Mouse (Mus musculus) limb, embryonic 14.5 days (tissue): ENCODE measurements around the gene Sympk. TPM values are rescaled to one million over a fixed set of nuclear protein-coding genes. Genes with fewer than 3 reads are reported as not detected.

Experiments
- ATAC-seq: fragments of 200-750 bp; cut with Nextera tagmentation; 2 replicates; pipeline ENCODE4 v1.8.0; 2017; ENCODE audit warnings: low read depth, moderate number of reproducible peaks, moderate TSS enrichment; ENCODE audit not compliant: low FRiP score
- DNase-seq: peaks from one replicate; pipeline ENCODE4 v3.0.0-alpha.2; 2015; ENCODE audit warnings: low spot score
- H3K27ac ChIP-seq: fragments of 300-500 bp; sonication (generic); replicated peaks from 2 replicates; pipeline ENCODE4 v1.5.1; 2014; ENCODE audit warnings: low read depth, mild to moderate bottlenecking, low read length, moderate library complexity, mixed read lengths
- H3K27me3 ChIP-seq: fragments of 300-500 bp; sonication (generic); 2 replicates; pipeline ENCODE4 v1.6.1; 2014; ENCODE audit warnings: low read length, mixed read lengths; ENCODE audit not compliant: control insufficient read depth, insufficient read depth
- H3K36me3 ChIP-seq: fragments of 300-500 bp; sonication (generic); 2 replicates; pipeline ENCODE4 v1.6.1; 2014; ENCODE audit warnings: mild to moderate bottlenecking, low read length, moderate library complexity, mixed read lengths; ENCODE audit not compliant: control insufficient read depth, insufficient read depth
- H3K4me1 ChIP-seq: fragments of 300-500 bp; sonication (generic); 2 replicates; pipeline ENCODE4 v1.6.1; 2014; ENCODE audit warnings: antibody characterized with exemption, low read length, mixed read lengths; ENCODE audit not compliant: control insufficient read depth, insufficient read depth
- H3K4me2 ChIP-seq: fragments of 300-500 bp; sonication (generic); replicated peaks from 2 replicates; pipeline ENCODE4 v1.6.1; 2014; ENCODE audit warnings: low read depth, mild to moderate bottlenecking, low read length, moderate library complexity; ENCODE audit not compliant: severe bottlenecking
- H3K4me3 ChIP-seq: fragments of 300-500 bp; sonication (generic); replicated peaks from 2 replicates; pipeline ENCODE4 v1.5.1; 2014; ENCODE audit warnings: low read length
- H3K9ac ChIP-seq: fragments of 300-500 bp; sonication (generic); 2 replicates; pipeline ENCODE4 v1.6.1; 2014; ENCODE audit warnings: mild to moderate bottlenecking, low read depth, low read length, moderate library complexity; ENCODE audit not compliant: severe bottlenecking
- H3K9me3 ChIP-seq: fragments of 300-500 bp; sonication (generic); 2 replicates; pipeline ENCODE4 v1.6.1; 2016; ENCODE audit warnings: low read length; ENCODE audit not compliant: control insufficient read depth
- POLR2A ChIP-seq: fragments of 200-500 bp; IDR thresholded peaks from 2 replicates; pipeline ENCODE4 v1.8.0; 2012; ENCODE audit warnings: inconsistent platforms, mild to moderate bottlenecking, moderate library complexity, borderline replicate concordance; ENCODE audit not compliant: insufficient read depth, insufficient read length; ENCODE audit errors: extremely low read depth
- WGBS: fragments of 180-500 bp; shearing (Covaris S2); extraction: QIAGEN DNeasy Blood & Tissue Kit; methylation state at CpG from one replicate; pipeline ENCODE4 v1.1.7; 2014; 5-methylcytosine and 5-hydroxymethylcytosine counted together
- polyA plus RNA-seq, 2 experiments: library from polyadenylated mRNA; depleted of rRNA in 1 of 2; stranded (reverse) in 1 of 2; unstranded in 1 of 2; fragments of >200 nt; fragmentation: Nextera tagmentation in 1 of 2; extraction: Ambion mirVana in 1 of 2; gene quantifications; 2 replicates each; pipeline versions ENCODE4 v1.2.1 to v1.2.3; 2012 to 2014

Gene Sympk
- polyA plus RNA-seq, 2 experiments: 23.0 to 97.0 TPM

DNA sequence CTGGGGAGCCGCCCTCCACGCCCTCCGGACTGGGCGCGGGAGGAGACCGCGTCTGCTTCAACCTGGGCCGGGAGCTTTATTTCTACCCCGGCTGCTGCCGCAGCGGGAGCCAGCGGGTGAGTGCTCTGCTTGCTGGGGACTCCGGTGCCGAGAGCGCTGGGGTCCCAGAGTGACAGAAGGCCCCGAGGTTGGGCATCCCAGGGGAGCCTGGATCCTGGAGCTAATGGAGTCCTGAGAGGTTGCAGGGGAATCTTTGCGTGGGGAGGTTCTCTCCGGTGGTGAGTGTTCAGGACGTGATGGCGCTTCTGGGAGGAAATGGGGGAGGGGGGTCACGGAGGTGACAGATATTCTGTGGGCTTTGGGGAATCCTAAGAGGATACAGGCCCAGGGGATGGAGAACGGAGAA lies 52.4 kb downstream of the Sympk start:
- DNase-seq: no peak
- Histone ChIP-seq H3K36me3 (peaks cover 37% of the 10 kb centered on the region), H3K4me3 (peak overlapping the region; percentile 94), H3K9ac (peak overlapping the region; percentile 94), H3K9me3 (no peaks in the 10 kb centered on the region), H3K27ac (peak overlapping the region; percentile 82), H3K27me3 (no peaks in the 10 kb centered on the region), H3K4me2 (peak overlapping the region; percentile 87), H3K4me1 (peaks cover 13% of the 10 kb centered on the region)
- 0% methylated on average over 21 of the region's 22 CpGs for WGBS
- no peak for ATAC-seq
- TF ChIP-seq POLR2A: no peak

- DNase-seq (no peak), ATAC-seq (no peak)
- 75% methylated on average over 14 of the region's 14 CpGs for WGBS
- Histone ChIP-seq H3K9me3 (no peaks in the 10 kb centered on the region), H3K9ac (peak overlapping the region; percentile 94; the same call in 1 of the 2 replicates), H3K27me3 (no peaks in the 10 kb centered on the region), H3K27ac (no peak overlapping the region), H3K4me3 (peak overlapping the region; percentile 94), H3K36me3 (peaks cover 48% of the 10 kb centered on the region), H3K4me2 (peak overlapping the region; percentile 87; the same call in 1 of the 2 replicates), H3K4me1 (peaks cover 14% of the 10 kb centered on the region)
- TF ChIP-seq POLR2A: no peak
These were observed 53.6 kb downstream of the Sympk start for GRCm38 (mm10) chr7:19077761-19078160.

DNA sequence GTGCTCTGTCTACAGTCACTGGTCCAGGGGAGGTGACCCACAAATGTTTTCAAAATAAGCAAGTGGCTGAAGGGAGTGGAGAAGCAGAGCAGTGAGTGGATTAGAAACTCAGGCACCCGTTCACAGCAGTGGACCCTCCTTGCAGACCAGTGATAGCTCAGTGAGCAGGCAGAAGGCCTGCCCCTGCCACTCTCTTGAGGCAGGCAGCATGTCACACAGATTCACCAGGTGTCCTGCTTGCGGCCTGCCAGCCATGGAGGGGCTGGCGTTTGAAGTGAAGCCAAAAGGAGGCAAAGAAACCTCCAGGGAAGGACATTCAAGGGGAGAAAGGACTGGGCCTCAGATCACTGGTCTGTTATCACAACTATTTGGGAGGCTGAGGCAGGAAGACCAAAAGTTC lies 54.6 kb downstream of the Sympk start:
- ATAC-seq (no peak), DNase-seq (no peak)
- Histone ChIP-seq H3K36me3 (peaks cover 52% of the 10 kb centered on the region), H3K27ac (no peak overlapping the region), H3K4me2 (no peak overlapping the region), H3K9me3 (no peaks in the 10 kb centered on the region), H3K27me3 (no peaks in the 10 kb centered on the region), H3K4me3 (no peak overlapping the region), H3K9ac (no peak overlapping the region), H3K4me1 (peaks cover 24% of the 10 kb centered on the region)
- TF ChIP-seq POLR2A: no peak
- WGBS: 85% methylated on average over 3 of the region's 3 CpGs

DNA sequence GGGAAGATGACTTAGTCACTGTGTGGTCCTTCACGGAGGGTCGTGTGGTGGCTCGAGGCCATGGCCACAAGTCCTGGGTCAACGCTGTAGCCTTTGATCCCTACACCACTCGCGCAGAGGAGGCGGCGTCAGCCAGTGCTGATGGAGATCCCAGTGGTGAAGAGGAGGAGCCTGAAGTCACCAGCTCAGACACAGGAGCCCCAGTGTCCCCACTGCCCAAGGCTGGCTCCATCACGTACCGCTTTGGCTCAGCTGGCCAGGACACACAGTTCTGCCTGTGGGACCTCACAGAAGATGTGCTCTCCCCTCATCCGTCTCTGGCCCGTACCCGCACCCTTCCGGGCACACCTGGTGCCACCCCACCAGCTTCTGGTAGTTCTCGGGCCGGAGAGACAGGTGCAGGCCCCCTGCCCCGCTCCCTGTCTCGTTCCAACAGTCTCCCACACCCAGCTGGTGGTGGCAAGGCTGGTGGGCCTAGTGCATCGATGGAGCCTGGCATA lies 56.3 kb downstream of the Sympk start:
- Histone ChIP-seq H3K4me1 (peaks cover 35% of the 10 kb centered on the region), H3K9ac (no peak overlapping the region), H3K36me3 (peaks cover 58% of the 10 kb centered on the region), H3K4me2 (no peak overlapping the region), H3K4me3 (no peak overlapping the region), H3K27me3 (no peaks in the 10 kb centered on the region), H3K27ac (no peak overlapping the region), H3K9me3 (no peaks in the 10 kb centered on the region)
- DNase-seq: no peak
- no peak for TF ChIP-seq POLR2A
- 87% methylated on average over 19 of the region's 19 CpGs for WGBS
- ATAC-seq: no peak

GRCm38 (mm10) chr7:19082171-19082570 lies 58.0 kb downstream of the Sympk start:
- Histone ChIP-seq H3K9me3 (no peaks in the 10 kb centered on the region), H3K4me2 (no peak overlapping the region), H3K27me3 (no peaks in the 10 kb centered on the region), H3K36me3 (peaks cover 61% of the 10 kb centered on the region), H3K4me1 (peaks cover 32% of the 10 kb centered on the region), H3K9ac (no peak overlapping the region), H3K27ac (no peak overlapping the region), H3K4me3 (no peak overlapping the region)
- WGBS: 84% methylated on average over 4 of the region's 4 CpGs
- ATAC-seq: no peak
- TF ChIP-seq POLR2A: no peak
- DNase-seq: no peak
